Mouse (Mus musculus): ENCODE data around the gene Dnajb12. TPM values are rescaled to one million over a fixed set of nuclear protein-coding genes. Genes with fewer than 3 reads are reported as not detected.

Dnajb12 gene
- polyA plus RNA-seq, 1 experiment from 2014 or later: 30.1 TPM

- WGBS: 2% methylated on average over 16 of the region's 16 CpGs
- peak overlapping the region; percentile 70 for H3K4me2 ChIP-seq (replicated peaks; ENCODE audit: low read depth, low read length)
- peak overlapping the region; percentile 75 for H3K27ac ChIP-seq (ENCODE audit: low read length)
- no peaks in the 10 kb centered on the region for H3K36me3 ChIP-seq (ENCODE audit: insufficient read depth, low read length)
- H3K9ac ChIP-seq (replicated peaks; ENCODE audit: low read length): peak overlapping the region; percentile 59
- ATAC-seq (ENCODE audit: low FRiP score, low TSS enrichment): peak; percentile 68
- no peaks in the 10 kb centered on the region for H3K27me3 ChIP-seq (ENCODE audit: insufficient read depth, low read length)
- H3K9me3 ChIP-seq (ENCODE audit: low read length): no peaks in the 10 kb centered on the region
- H3K4me3 ChIP-seq (ENCODE audit: low read length): peak overlapping the region; percentile 35
- peaks cover 21% of the 10 kb centered on the region for H3K4me1 ChIP-seq (ENCODE audit: insufficient read depth, low read length)
Measured at GRCm38 (mm10) chr10:59942847-59943420, 63.6 kb downstream of the Dnajb12 start.

- Histone ChIP-seq H3K4me3 (ENCODE audit: low read length) (peak overlapping the region; percentile 35), H3K27me3 (ENCODE audit: insufficient read depth, low read length) (no peaks in the 10 kb centered on the region), H3K4me1 (ENCODE audit: insufficient read depth, low read length) (peaks cover 27% of the 10 kb centered on the region), H3K9ac (replicated peaks; ENCODE audit: low read length) (peak overlapping the region; percentile 59), H3K9me3 (ENCODE audit: low read length) (no peaks in the 10 kb centered on the region), H3K27ac (ENCODE audit: low read length) (peak overlapping the region; percentile 75), H3K4me2 (replicated peaks; ENCODE audit: low read depth, low read length) (peak overlapping the region; percentile 70), H3K36me3 (ENCODE audit: insufficient read depth, low read length) (no peaks in the 10 kb centered on the region)
- 35% methylated on average over 13 of the region's 13 CpGs for WGBS
- peak; percentile 57 for ATAC-seq (ENCODE audit: low FRiP score, low TSS enrichment)
Measured at GRCm38 (mm10) chr10:59943421-59943989, 64.1 kb downstream of the Dnajb12 start.

DNA sequence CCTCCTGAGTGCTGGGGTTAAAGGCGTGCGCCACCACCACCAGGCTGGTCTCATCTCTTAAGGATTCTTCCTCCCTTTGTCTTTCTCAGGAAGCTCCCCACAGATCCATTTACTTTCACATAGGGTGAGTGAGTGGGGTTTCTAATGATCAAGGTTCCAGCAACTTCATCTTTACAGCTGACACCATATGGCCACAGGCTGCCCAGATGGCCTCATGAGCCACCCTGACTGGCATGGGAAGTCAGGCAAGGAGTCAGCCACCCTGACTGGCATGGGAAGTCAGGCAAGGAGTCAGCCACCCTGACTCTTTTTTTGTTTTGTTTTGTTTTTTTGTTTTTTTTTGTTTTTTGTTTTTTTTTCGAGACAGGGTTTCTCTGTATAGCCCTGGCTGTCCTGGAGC is 66.1 kb downstream of the Dnajb12 start:
- Histone ChIP-seq H3K9ac (replicated peaks; ENCODE audit: low read length) (no peak overlapping the region), H3K4me3 (ENCODE audit: low read length) (no peak overlapping the region), H3K27me3 (ENCODE audit: insufficient read depth, low read length) (no peaks in the 10 kb centered on the region), H3K27ac (ENCODE audit: low read length) (no peak overlapping the region), H3K9me3 (ENCODE audit: low read length) (no peaks in the 10 kb centered on the region), H3K4me2 (replicated peaks; ENCODE audit: low read depth, low read length) (no peak overlapping the region), H3K4me1 (ENCODE audit: insufficient read depth, low read length) (peaks cover 46% of the 10 kb centered on the region), H3K36me3 (ENCODE audit: insufficient read depth, low read length) (0 out of 2 replicates have a peak, but pooled peaks cover 3% of the 10 kb centered on the region)
- 90% methylated on average over 3 of the region's 3 CpGs for WGBS
- no peak for ATAC-seq (ENCODE audit: low FRiP score, low TSS enrichment)

GRCm38 (mm10) chr10:59946362-59946761 is 67.0 kb downstream of the Dnajb12 start:
- Histone ChIP-seq H3K9ac (replicated peaks; ENCODE audit: low read length) (no peak overlapping the region), H3K4me3 (ENCODE audit: low read length) (no peak overlapping the region), H3K9me3 (ENCODE audit: low read length) (no peaks in the 10 kb centered on the region), H3K27ac (ENCODE audit: low read length) (no peak overlapping the region), H3K36me3 (ENCODE audit: insufficient read depth, low read length) (0 out of 2 replicates have a peak, but pooled peaks cover 3% of the 10 kb centered on the region), H3K27me3 (ENCODE audit: insufficient read depth, low read length) (no peaks in the 10 kb centered on the region), H3K4me2 (replicated peaks; ENCODE audit: low read depth, low read length) (no peak overlapping the region), H3K4me1 (ENCODE audit: insufficient read depth, low read length) (peaks cover 49% of the 10 kb centered on the region)
- 89% methylated on average over 5 of the region's 5 CpGs for WGBS
- ATAC-seq (ENCODE audit: low FRiP score, low TSS enrichment): no peak

DNA sequence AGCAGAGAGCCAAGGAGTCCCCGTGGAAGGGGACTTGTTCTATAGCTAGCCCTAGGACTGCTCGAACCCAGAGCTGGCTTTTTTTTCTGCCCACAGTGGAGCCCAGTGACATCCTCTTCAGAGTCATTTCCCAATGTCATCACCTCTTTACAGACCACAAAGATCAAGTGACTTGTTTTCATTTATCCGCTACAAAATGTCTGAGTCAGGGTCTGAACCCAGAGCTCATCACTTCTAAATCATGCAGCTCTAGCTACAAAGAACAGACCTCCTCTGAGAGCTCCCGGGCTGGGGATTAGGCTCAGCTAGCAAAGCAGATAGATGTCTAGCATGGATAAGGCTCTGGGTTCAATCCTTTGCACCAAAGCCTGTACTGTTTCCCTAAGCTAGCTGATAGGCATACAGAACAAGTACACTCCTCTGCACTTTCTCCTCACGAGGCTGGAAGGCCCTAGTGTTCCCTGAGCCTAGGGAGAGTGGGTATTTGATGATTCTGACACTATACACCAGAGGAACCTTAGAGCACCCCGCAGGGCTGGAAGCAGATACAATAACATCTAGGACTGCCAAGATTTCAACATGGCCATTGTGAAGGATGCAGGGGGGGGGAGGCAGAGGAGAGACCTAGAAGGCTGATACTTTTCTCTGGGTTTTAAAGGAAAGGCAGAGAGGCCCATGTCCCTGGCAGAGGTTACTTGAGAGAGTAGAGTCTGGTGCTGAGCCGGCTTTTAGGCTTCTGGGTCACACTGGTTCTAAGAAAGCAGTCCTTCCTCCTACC is 68.1 kb downstream of the Dnajb12 start:
- no peak for ATAC-seq (ENCODE audit: low FRiP score, low TSS enrichment)

DNA sequence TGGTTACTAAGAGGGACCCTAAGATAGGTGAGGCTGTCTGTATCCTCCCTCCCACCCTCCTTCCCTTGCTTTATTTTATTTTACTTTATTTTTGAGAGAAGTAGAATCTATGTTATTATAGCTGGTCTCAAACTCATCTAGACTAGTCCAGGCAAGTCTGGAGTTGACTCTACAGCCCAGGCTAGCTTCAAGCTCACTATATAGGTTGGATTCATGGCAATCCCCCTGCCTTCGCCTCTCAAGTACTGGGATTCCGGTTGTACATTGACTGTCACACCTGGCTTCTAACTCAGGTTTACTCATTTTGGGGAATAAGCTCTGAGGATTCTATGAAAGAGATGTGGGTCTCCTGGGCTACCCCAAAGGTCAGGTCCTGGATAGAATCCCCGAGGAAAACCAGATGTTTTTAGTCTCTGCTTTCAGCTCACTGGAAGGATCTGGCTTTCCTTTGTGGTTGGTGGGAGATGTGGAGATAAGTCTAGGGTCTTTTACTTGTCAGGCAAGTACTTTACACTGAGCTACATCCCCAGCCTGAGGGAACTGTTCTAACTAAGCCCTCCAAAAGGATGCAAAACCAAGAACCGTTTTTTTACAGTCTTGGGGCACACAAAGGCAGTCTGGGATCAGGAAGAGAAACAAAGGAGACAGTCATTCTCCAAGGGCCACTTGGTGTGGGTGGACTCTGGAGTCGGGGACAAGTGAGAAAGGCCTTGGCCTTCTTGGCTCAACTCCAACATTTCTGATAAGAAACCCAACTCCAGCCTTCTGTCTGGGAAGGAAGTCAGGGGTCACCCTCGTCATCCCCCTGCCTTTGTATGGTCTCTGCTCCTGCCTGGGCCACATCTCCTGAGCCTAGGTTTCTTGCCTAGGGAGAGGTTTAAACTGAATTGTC is 69.3 kb downstream of the Dnajb12 start:
- Histone ChIP-seq H3K9me3 (ENCODE audit: low read length) (no peaks in the 10 kb centered on the region), H3K4me1 (ENCODE audit: insufficient read depth, low read length) (peaks cover 43% of the 10 kb centered on the region), H3K4me2 (replicated peaks; ENCODE audit: low read depth, low read length) (peak overlapping the region; percentile 66; the same call in 1 of the 2 replicates), H3K27me3 (ENCODE audit: insufficient read depth, low read length) (no peaks in the 10 kb centered on the region), H3K36me3 (ENCODE audit: insufficient read depth, low read length) (0 out of 2 replicates have a peak, but pooled peaks cover 3% of the 10 kb centered on the region), H3K4me3 (ENCODE audit: low read length) (no peak overlapping the region), H3K27ac (ENCODE audit: low read length) (peak overlapping the region; percentile 38; the same call in 1 of the 2 replicates), H3K9ac (replicated peaks; ENCODE audit: low read length) (no peak overlapping the region)
- WGBS: 39% methylated on average over 6 of the region's 6 CpGs
- ATAC-seq (ENCODE audit: low FRiP score, low TSS enrichment): no peak

More for the DNA sequence above, 68.1 kb downstream of the Dnajb12 start:
- no peak overlapping the region for H3K4me3 ChIP-seq (ENCODE audit: low read length)
- no peaks in the 10 kb centered on the region for H3K27me3 ChIP-seq (ENCODE audit: insufficient read depth, low read length)
- no peak overlapping the region for H3K4me2 ChIP-seq (replicated peaks; ENCODE audit: low read depth, low read length)
- H3K36me3 ChIP-seq (ENCODE audit: insufficient read depth, low read length): 0 out of 2 replicates have a peak, but pooled peaks cover 3% of the 10 kb centered on the region
- H3K9me3 ChIP-seq (ENCODE audit: low read length): no peaks in the 10 kb centered on the region
- peaks cover 43% of the 10 kb centered on the region for H3K4me1 ChIP-seq (ENCODE audit: insufficient read depth, low read length)
- no peak overlapping the region for H3K27ac ChIP-seq (ENCODE audit: low read length)
- H3K9ac ChIP-seq (replicated peaks; ENCODE audit: low read length): no peak overlapping the region
- 62% methylated on average over 7 of the region's 7 CpGs for WGBS

Other genes with a start within 250 kb of the Dnajb12 start
- gene Micu1, start 177.1 kb upstream of the Dnajb12 start, polyA plus RNA-seq (2015; fragmentation: Nextera tagmentation; extraction: Ambion mirVana): 86.2 and 93.0 TPM in 2 replicates
- 30.6 and 31.9 TPM in 2 replicates for gene Ddit4, start 72.3 kb downstream of the Dnajb12 start, polyA plus RNA-seq (2015; fragmentation: Nextera tagmentation; extraction: Ambion mirVana)
- gene Ascc1, start 123.2 kb downstream of the Dnajb12 start, polyA plus RNA-seq (2015; fragmentation: Nextera tagmentation; extraction: Ambion mirVana): 56.3 and 58.0 TPM in 2 replicates
- 93.6 and 95.2 TPM in 2 replicates for gene Anapc16, start 123.6 kb downstream of the Dnajb12 start, polyA plus RNA-seq (2015; fragmentation: Nextera tagmentation; extraction: Ambion mirVana)
- 47.1 and 56.8 TPM in 2 replicates for gene Spock2, start 226.7 kb downstream of the Dnajb12 start, polyA plus RNA-seq (2015; fragmentation: Nextera tagmentation; extraction: Ambion mirVana)